Mouse (Mus musculus): ENCODE data around the gene Smarca1. TPM values are rescaled to one million over a fixed set of nuclear protein-coding genes. Genes with fewer than 3 reads are reported as not detected.

Gene Smarca1
- polyA plus RNA-seq, 1 experiment from 2014 or later = 28.1 TPM

- H3K9me3 ChIP-seq (replicated peaks) = no peaks in the 10 kb centered on the region
- no peak overlapping the region for H3K4me2 ChIP-seq
- WGBS = 76% methylated on average over 1 of the region's 1 CpGs
- no peaks in the 10 kb centered on the region for H3K4me1 ChIP-seq (replicated peaks)
- H3K36me3 ChIP-seq = no peaks in the 10 kb centered on the region
- no peak overlapping the region for H3K9ac ChIP-seq
- H3K27ac ChIP-seq (ENCODE audit: poor library complexity, severe bottlenecking) = no peak overlapping the region
- H3K27me3 ChIP-seq (replicated peaks) = no peaks in the 10 kb centered on the region
- ATAC-seq (ENCODE audit: insufficient number of reproducible peaks, low FRiP score) = no peak
- no peak overlapping the region for H3K4me3 ChIP-seq
Measured at GRCm38 (mm10) chrX:47764440-47764839, 128.3 kb downstream of the Smarca1 start.

GRCm38 (mm10) chrX:47760212-47760611 is 132.6 kb downstream of the Smarca1 start:
- Histone ChIP-seq H3K9me3 (replicated peaks) (no peaks in the 10 kb centered on the region), H3K36me3 (no peaks in the 10 kb centered on the region), H3K4me1 (replicated peaks) (no peaks in the 10 kb centered on the region), H3K9ac (no peak overlapping the region), H3K4me2 (no peak overlapping the region), H3K27me3 (replicated peaks) (no peaks in the 10 kb centered on the region), H3K27ac (ENCODE audit: poor library complexity, severe bottlenecking) (no peak overlapping the region), H3K4me3 (no peak overlapping the region)
- WGBS = 33% methylated on average over 1 of the region's 1 CpGs
- no peak for ATAC-seq (ENCODE audit: insufficient number of reproducible peaks, low FRiP score)

Other genes starting within 250 kb of the Smarca1 start
- 13.4 and 14.4 TPM in 2 replicates for gene Ocrl, start 19.4 kb upstream of the Smarca1 start, polyA plus RNA-seq (2016; fragmentation: Nextera tagmentation; extraction: Ambion mirVana)
- gene Apln, start 141.9 kb upstream of the Smarca1 start, polyA plus RNA-seq (2016; fragmentation: Nextera tagmentation; extraction: Ambion mirVana) = 2.1 and 2.3 TPM in 2 replicates
- gene Xpnpep2, start 215.8 kb upstream of the Smarca1 start, polyA plus RNA-seq (2016; fragmentation: Nextera tagmentation; extraction: Ambion mirVana) = 0.15 and 0.41 TPM in 2 replicates